Mouse (Mus musculus): ENCODE data around the gene Dok4.
"Not testable (repeated sequence)": the region's sequence is repeated elsewhere in the genome, so short reads cannot be mapped to it uniquely, and the experiment has no call there.

Gene Dok4

GRCm38 (mm10) chr8:94880742-94881141 is 4.6 kb upstream of the Dok4 start:
- no peak for DNase-seq (ENCODE audit: low spot score in 2 of 2)

GRCm38 (mm10) chr8:94876820-94877219 is 690 bp upstream of the Dok4 start:
- DNase-seq (ENCODE audit: low spot score in 2 of 2), result no peak

- no peak for DNase-seq (ENCODE audit: low spot score in 2 of 2)
These were observed 319 bp downstream of the Dok4 start for GRCm38 (mm10) chr8:94875871-94876150.

GRCm38 (mm10) chr8:94875096-94875870 is 847 bp downstream of the Dok4 start:
- DNase-seq (ENCODE audit: low spot score in 2 of 2), result peak in 1 of 2 experiments; percentile 5

GRCm38 (mm10) chr8:94874358-94874757 is 1.8 kb downstream of the Dok4 start:
- peak in 1 of 2 experiments; percentile 68 for DNase-seq (ENCODE audit: low spot score in 2 of 2)

- DNase-seq (ENCODE audit: low spot score in 2 of 2), result no peak
These were observed 3.6 kb downstream of the Dok4 start for GRCm38 (mm10) chr8:94872576-94872975.

- DNase-seq (ENCODE audit: low spot score in 2 of 2), result no peak
These were observed 4.0 kb downstream of the Dok4 start for GRCm38 (mm10) chr8:94872156-94872555.

- DNase-seq (ENCODE audit: low spot score in 2 of 2), result peak in 1 of 2 experiments; percentile 74
These were observed 4.8 kb downstream of the Dok4 start for GRCm38 (mm10) chr8:94871108-94871894.

GRCm38 (mm10) chr8:94870474-94871107 is 5.5 kb downstream of the Dok4 start:
- DNase-seq (ENCODE audit: low spot score in 2 of 2), result peak in 1 of 2 experiments; percentile 68

- no peak for DNase-seq (ENCODE audit: low spot score in 2 of 2)
These were observed 6.1 kb downstream of the Dok4 start for GRCm38 (mm10) chr8:94870003-94870402.

GRCm38 (mm10) chr8:94869146-94869545 is 7.0 kb downstream of the Dok4 start:
- DNase-seq (ENCODE audit: low spot score in 2 of 2), result no peak

- peak in 1 of 2 experiments; percentile 2 for DNase-seq (ENCODE audit: low spot score in 2 of 2)
These were observed 9.2 kb downstream of the Dok4 start for GRCm38 (mm10) chr8:94866921-94867320.

GRCm38 (mm10) chr8:94865292-94865691 is 10.8 kb downstream of the Dok4 start:
- no peak for DNase-seq (ENCODE audit: low spot score in 2 of 2)

GRCm38 (mm10) chr8:94863897-94864673 is 12.0 kb downstream of the Dok4 start:
- DNase-seq (ENCODE audit: low spot score in 2 of 2), result no peak

- DNase-seq (ENCODE audit: low spot score in 2 of 2), result no peak
These were observed 13.5 kb downstream of the Dok4 start for GRCm38 (mm10) chr8:94862487-94863220.

- no peak for DNase-seq (ENCODE audit: low spot score in 2 of 2)
These were observed 14.7 kb downstream of the Dok4 start for GRCm38 (mm10) chr8:94861352-94861910.

- peak; percentile 71 to 94 for DNase-seq (ENCODE audit: low spot score in 2 of 2)
These were observed 18.6 kb downstream of the Dok4 start, which contains the start of gene Polr2c for GRCm38 (mm10) chr8:94857346-94858173. TSS of gene Polr2c (plus strand) at chr8:94857450.

- no peak for DNase-seq (ENCODE audit: low spot score in 2 of 2)
These were observed 19.2 kb downstream of the Dok4 start for GRCm38 (mm10) chr8:94857011-94857345.

- DNase-seq (ENCODE audit: low spot score in 2 of 2), result not testable (repeated sequence)
These were observed 21.4 kb downstream of the Dok4 start for GRCm38 (mm10) chr8:94854761-94855160.

- DNase-seq (ENCODE audit: low spot score in 2 of 2), result no peak
These were observed 26.1 kb downstream of the Dok4 start for GRCm38 (mm10) chr8:94850049-94850448.
